Mouse (Mus musculus): ENCODE measurements around the gene Paics. TPM values are rescaled to one million over a fixed set of nuclear protein-coding genes. Genes with fewer than 3 reads are reported as not detected.
A peak's percentile ranks its signal among the peaks of the same experiment; 100 is the strongest.
"Not testable (repeated sequence)": the region's sequence is repeated elsewhere in the genome, so short reads cannot be mapped to it uniquely, and the experiment has no call there.

Paics gene
- polyA plus RNA-seq, 1 experiment from 2014 or later, result 240 TPM

GRCm38 (mm10) chr5:76954271-76954900 is 3.3 kb downstream of the Paics start:
- H3K27ac ChIP-seq, result no peak overlapping the region
- 89% methylated on average over 6 of the region's 6 CpGs for WGBS
- ATAC-seq (ENCODE audit: low FRiP score), result no peak
- H3K4me2 ChIP-seq (replicated peaks), result no peak overlapping the region
- H3K9ac ChIP-seq, result no peak overlapping the region
- no peaks in the 10 kb centered on the region for H3K9me3 ChIP-seq (replicated peaks)
- H3K27me3 ChIP-seq, result no peaks in the 10 kb centered on the region
- H3K4me3 ChIP-seq, result no peak overlapping the region
- peaks cover 31% of the 10 kb centered on the region for H3K36me3 ChIP-seq
- peaks cover 28% of the 10 kb centered on the region for H3K4me1 ChIP-seq

GRCm38 (mm10) chr5:76955474-76955873 is 4.4 kb downstream of the Paics start:
- no peak overlapping the region for H3K4me3 ChIP-seq
- H3K4me2 ChIP-seq (replicated peaks), result no peak overlapping the region
- no peak overlapping the region for H3K27ac ChIP-seq
- 85% methylated on average over 4 of the region's 4 CpGs for WGBS
- H3K9ac ChIP-seq, result no peak overlapping the region
- peaks cover 38% of the 10 kb centered on the region for H3K36me3 ChIP-seq
- no peaks in the 10 kb centered on the region for H3K27me3 ChIP-seq
- ATAC-seq (ENCODE audit: low FRiP score), result no peak
- peaks cover 18% of the 10 kb centered on the region for H3K4me1 ChIP-seq
- no peaks in the 10 kb centered on the region for H3K9me3 ChIP-seq (replicated peaks)

GRCm38 (mm10) chr5:76957954-76958353 is 6.8 kb downstream of the Paics start:
- H3K4me1 ChIP-seq, result peaks cover 9% of the 10 kb centered on the region; the same call in 1 of the 2 replicates
- no peak overlapping the region for H3K4me3 ChIP-seq
- no peak overlapping the region for H3K9ac ChIP-seq
- no peak overlapping the region for H3K4me2 ChIP-seq (replicated peaks)
- H3K9me3 ChIP-seq (replicated peaks), result no peaks in the 10 kb centered on the region
- H3K27ac ChIP-seq, result no peak overlapping the region
- H3K36me3 ChIP-seq, result peaks cover 56% of the 10 kb centered on the region
- no peaks in the 10 kb centered on the region for H3K27me3 ChIP-seq
- WGBS, result 97% methylated on average over 1 of the region's 1 CpGs
- ATAC-seq (ENCODE audit: low FRiP score), result no peak

GRCm38 (mm10) chr5:76959587-76959986 is 8.5 kb downstream of the Paics start:
- ATAC-seq (ENCODE audit: low FRiP score), result no peak
- H3K36me3 ChIP-seq, result peaks cover 72% of the 10 kb centered on the region

GRCm38 (mm10) chr5:76962545-76962944 is 11.4 kb downstream of the Paics start:
- no peak for ATAC-seq (ENCODE audit: low FRiP score)
- Histone ChIP-seq H3K9ac (no peak overlapping the region), H3K4me1 (no peaks in the 10 kb centered on the region), H3K27me3 (no peaks in the 10 kb centered on the region), H3K4me2 (replicated peaks) (no peak overlapping the region), H3K27ac (no peak overlapping the region), H3K36me3 (peaks cover 75% of the 10 kb centered on the region), H3K9me3 (replicated peaks) (no peaks in the 10 kb centered on the region), H3K4me3 (no peak overlapping the region)
- 80% methylated on average over 11 of the region's 11 CpGs for WGBS

More at GRCm38 (mm10) chr5:76959587-76959986, 8.5 kb downstream of the Paics start:
- Histone ChIP-seq H3K9me3 (replicated peaks) (no peaks in the 10 kb centered on the region), H3K4me2 (replicated peaks) (no peak overlapping the region), H3K4me1 (peaks cover 3% of the 10 kb centered on the region; the same call in 1 of the 2 replicates), H3K27me3 (no peaks in the 10 kb centered on the region), H3K9ac (no peak overlapping the region), H3K4me3 (no peak overlapping the region), H3K27ac (no peak overlapping the region)
- WGBS, result 98% methylated on average over 5 of the region's 5 CpGs

- H3K36me3 ChIP-seq, result peaks cover 75% of the 10 kb centered on the region
- 90% methylated on average over 3 of the region's 3 CpGs for WGBS
- ATAC-seq (ENCODE audit: low FRiP score), result no peak
These were observed 13.5 kb downstream of the Paics start for GRCm38 (mm10) chr5:76964651-76965050.

GRCm38 (mm10) chr5:76969250-76969649 is 18.1 kb downstream of the Paics start:
- no peak overlapping the region for H3K9ac ChIP-seq
- no peak overlapping the region for H3K4me2 ChIP-seq (replicated peaks)
- peaks cover 49% of the 10 kb centered on the region for H3K36me3 ChIP-seq
- H3K27me3 ChIP-seq, result no peaks in the 10 kb centered on the region
- H3K27ac ChIP-seq, result no peak overlapping the region
- no peak overlapping the region for H3K4me3 ChIP-seq
- H3K9me3 ChIP-seq (replicated peaks), result no peaks in the 10 kb centered on the region
- WGBS, result 86% methylated on average over 5 of the region's 5 CpGs
- no peak for ATAC-seq (ENCODE audit: low FRiP score)
- peaks cover 8% of the 10 kb centered on the region for H3K4me1 ChIP-seq

More at GRCm38 (mm10) chr5:76964651-76965050, 13.5 kb downstream of the Paics start:
- H3K4me3 ChIP-seq, result no peak overlapping the region
- no peak overlapping the region for H3K27ac ChIP-seq
- no peaks in the 10 kb centered on the region for H3K4me1 ChIP-seq
- H3K4me2 ChIP-seq (replicated peaks), result no peak overlapping the region
- H3K9me3 ChIP-seq (replicated peaks), result no peaks in the 10 kb centered on the region
- no peak overlapping the region for H3K9ac ChIP-seq
- H3K27me3 ChIP-seq, result no peaks in the 10 kb centered on the region

GRCm38 (mm10) chr5:76971115-76971514 is 20.0 kb downstream of the Paics start:
- H3K27ac ChIP-seq; H3K4me2 ChIP-seq (replicated peaks); H3K9me3 ChIP-seq (replicated peaks); H3K9ac ChIP-seq; H3K27me3 ChIP-seq; H3K4me3 ChIP-seq; ATAC-seq (ENCODE audit: low FRiP score): not testable (repeated sequence)
- Histone ChIP-seq H3K36me3 (peaks cover 36% of the 10 kb centered on the region), H3K4me1 (peaks cover 16% of the 10 kb centered on the region)
- 92% methylated on average over 1 of the region's 1 CpGs for WGBS

GRCm38 (mm10) chr5:76973488-76973887 is 22.4 kb downstream of the Paics start:
- H3K4me3 ChIP-seq, result peak overlapping the region; percentile 86
- 78% methylated on average over 3 of the region's 3 CpGs for WGBS

GRCm38 (mm10) chr5:76974207-76974553 is 23.1 kb downstream of the Paics start:
- ATAC-seq (ENCODE audit: low FRiP score), result no peak; the same call in 1 of the 2 replicates
- H3K4me3 ChIP-seq, result peak overlapping the region; percentile 86
- whole genome bisulfite sequencing, result 5% methylated on average over 17 of the region's 17 CpGs
- H3K9me3 ChIP-seq (replicated peaks), result no peaks in the 10 kb centered on the region
- H3K27ac ChIP-seq, result peak overlapping the region; percentile 84; the same call in 1 of the 2 replicates
- peaks cover 16% of the 10 kb centered on the region for H3K4me1 ChIP-seq
- no peaks in the 10 kb centered on the region for H3K27me3 ChIP-seq
- H3K9ac ChIP-seq, result peak overlapping the region; percentile 69
- H3K36me3 ChIP-seq, result peaks cover 26% of the 10 kb centered on the region
- H3K4me2 ChIP-seq (replicated peaks), result peak overlapping the region; percentile 92

More at GRCm38 (mm10) chr5:76973488-76973887, 22.4 kb downstream of the Paics start:
- Histone ChIP-seq H3K27ac (no peak overlapping the region), H3K4me2 (replicated peaks) (peak overlapping the region; percentile 92), H3K4me1 (peaks cover 16% of the 10 kb centered on the region), H3K27me3 (no peaks in the 10 kb centered on the region), H3K36me3 (peaks cover 27% of the 10 kb centered on the region), H3K9me3 (replicated peaks) (no peaks in the 10 kb centered on the region), H3K9ac (0 out of 2 replicates have a peak overlapping the region, but pooled peaks have one; percentile 69)
- ATAC-seq (ENCODE audit: low FRiP score), result no peak

- Histone ChIP-seq H3K4me1 (peaks cover 16% of the 10 kb centered on the region), H3K4me2 (replicated peaks) (peak within 1 kb of the TSS; percentile 92), H3K9me3 (replicated peaks) (no peaks in the 10 kb centered on the region), H3K4me3 (peak within 1 kb of the TSS; percentile 86), H3K9ac (peak within 1 kb of the TSS; percentile 81), H3K27ac (peak within 1 kb of the TSS; percentile 84), H3K36me3 (peaks cover 27% of the 10 kb centered on the region), H3K27me3 (no peaks in the 10 kb centered on the region)
- WGBS, result under 1% methylated on average over 60 of the region's 60 CpGs
- peak; percentile 96 for ATAC-seq (ENCODE audit: low FRiP score)
These were observed 23.6 kb downstream of the Paics start, which contains the start of gene Srp72 for GRCm38 (mm10) chr5:76974554-76975285. Gene Srp72 (plus strand): TSS chr5:76974683.

GRCm38 (mm10) chr5:76975736-76976135 is 24.6 kb downstream of the Paics start:
- H3K4me2 ChIP-seq (replicated peaks), result peak overlapping the region; percentile 75
- no peak overlapping the region for H3K9ac ChIP-seq
- WGBS, result 89% methylated on average over 8 of the region's 8 CpGs
- peaks cover 24% of the 10 kb centered on the region for H3K36me3 ChIP-seq
- H3K27me3 ChIP-seq, result no peaks in the 10 kb centered on the region
- no peak for ATAC-seq (ENCODE audit: low FRiP score)
- no peaks in the 10 kb centered on the region for H3K9me3 ChIP-seq (replicated peaks)
- peaks cover 16% of the 10 kb centered on the region for H3K4me1 ChIP-seq
- H3K4me3 ChIP-seq, result peak overlapping the region; percentile 86
- H3K27ac ChIP-seq, result no peak overlapping the region

Measured in hindbrain, embryonic 12.5 days (tissue).